Mouse (Mus musculus) urinary bladder, adult 2 months (tissue): ENCODE measurements around the gene Evc. TPM values are rescaled to one million over a fixed set of nuclear protein-coding genes. Genes with fewer than 3 reads are reported as not detected.

Experiments used
- DNase-seq: peaks from one replicate; pipeline ENCODE4 v3.0.0; 2022; ENCODE audit warnings: low spot score
- polyA plus RNA-seq: library from polyadenylated mRNA; depleted of rRNA; stranded (reverse); fragments of >200 nt; gene quantifications from 2 replicates; pipeline ENCODE4 v1.2.3, GENCODE M21; 2012; rRNA removed

The Evc gene
- polyA plus RNA-seq, 1 experiment = 23.8 TPM

GRCm38 (mm10) chr5:37241651-37242151 is 95.0 kb downstream of the Evc start, which contains the start of gene Crmp1:
Gene Crmp1 (plus strand): TSS chr5:37241940.
- no peak for DNase-seq

GRCm38 (mm10) chr5:37241224-37241623 is 95.5 kb downstream of the Evc start:
- no peak for DNase-seq

DNA sequence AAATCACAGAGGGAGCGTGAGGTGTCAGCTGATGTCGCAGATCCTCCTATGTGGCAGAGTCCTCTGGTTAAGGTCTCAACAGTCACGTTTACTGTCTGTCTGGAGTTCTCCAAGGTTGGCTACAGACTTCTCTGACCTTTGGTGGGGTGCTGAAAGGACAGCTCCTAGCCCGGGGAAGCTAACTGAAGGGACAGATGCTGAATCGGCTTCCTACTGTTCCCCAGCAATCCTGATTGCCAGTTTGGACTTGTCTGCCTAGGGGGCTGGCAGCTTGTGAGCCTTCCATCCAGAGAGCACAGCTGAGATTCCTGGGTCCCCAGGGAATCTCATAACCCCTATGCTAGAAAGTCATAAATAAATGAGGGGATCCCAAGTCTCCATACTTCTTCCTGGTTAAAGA is 96.1 kb downstream of the Evc start:
- DNase-seq = no peak

Other genes starting within 250 kb of the Evc start
- 0.41 and 0.66 TPM in 2 replicates for gene Crmp1, start 95.0 kb downstream of the Evc start, polyA plus RNA-seq
- gene Evc2, start 1.6 kb upstream of the Evc start, polyA plus RNA-seq = 23.0 and 23.7 TPM in 2 replicates